Mouse (Mus musculus) spleen, adult 2 months (tissue): ENCODE data around the gene Klf2. TPM values are rescaled to one million over a fixed set of nuclear protein-coding genes. Genes with fewer than 3 reads are reported as not detected.

Experiments
- DNase-seq, 2 experiments: peaks; one replicate each; pipeline versions ENCODE4 v3.0.0 to v3.0.0-alpha.2; 2012 to 2021; ENCODE audit warnings: low spot score in 2 of 2, low read depth in 1 of 2
- H3K27ac ChIP-seq: fragments of 200-500 bp; 2 replicates; pipeline ENCODE4 v1.5.1; 2012; ENCODE audit warnings: low read length, inconsistent platforms; ENCODE audit not compliant: insufficient read depth
- H3K27me3 ChIP-seq: fragments of 200-500 bp; 2 replicates; pipeline ENCODE4 v1.6.1; 2012; ENCODE audit warnings: mild to moderate bottlenecking, moderate library complexity, low read length, inconsistent platforms; ENCODE audit not compliant: control insufficient read depth, insufficient read depth
- H3K36me3 ChIP-seq: fragments of 200-500 bp; 2 replicates; pipeline ENCODE4 v1.6.1; 2012; ENCODE audit warnings: mild to moderate bottlenecking, low read length, inconsistent platforms; ENCODE audit not compliant: control insufficient read depth, insufficient read depth
- H3K4me1 ChIP-seq: fragments of 200-500 bp; 2 replicates; pipeline ENCODE4 v1.6.1; 2011; ENCODE audit warnings: inconsistent platforms; ENCODE audit not compliant: control insufficient read depth, insufficient read depth, insufficient read length
- H3K4me3 ChIP-seq: fragments of 200-500 bp; 2 replicates; pipeline ENCODE4 v1.5.1; 2011; ENCODE audit warnings: mild to moderate bottlenecking, inconsistent platforms; ENCODE audit not compliant: insufficient read depth, insufficient read length; ENCODE audit errors: extremely low read depth
- CTCF ChIP-seq: fragments of 200-500 bp; IDR thresholded peaks from 2 replicates; pipeline ENCODE4 v1.5.1; 2011; ENCODE audit warnings: mild to moderate bottlenecking, inconsistent platforms; ENCODE audit not compliant: insufficient read depth, insufficient read length, insufficient replicate concordance; ENCODE audit errors: extremely low read depth
- POLR2A ChIP-seq: fragments of 200-500 bp; IDR thresholded peaks from 2 replicates; pipeline ENCODE4 v1.6.1; 2011; ENCODE audit warnings: low read depth, low read length, inconsistent platforms
- WGBS: fragments of 180-500 bp; shearing (Covaris S2); methylation state at CpG from one replicate; pipeline ENCODE4 v1.1.7; 2018; 5-methylcytosine and 5-hydroxymethylcytosine counted together
- polyA plus RNA-seq: library from polyadenylated mRNA; depleted of rRNA; stranded (reverse); fragments of >200 nt; gene quantifications from 2 replicates; pipeline ENCODE4 v1.2.3, GENCODE M21; 2012

Gene Klf2
- polyA plus RNA-seq, 1 experiment: 219 TPM

DNA sequence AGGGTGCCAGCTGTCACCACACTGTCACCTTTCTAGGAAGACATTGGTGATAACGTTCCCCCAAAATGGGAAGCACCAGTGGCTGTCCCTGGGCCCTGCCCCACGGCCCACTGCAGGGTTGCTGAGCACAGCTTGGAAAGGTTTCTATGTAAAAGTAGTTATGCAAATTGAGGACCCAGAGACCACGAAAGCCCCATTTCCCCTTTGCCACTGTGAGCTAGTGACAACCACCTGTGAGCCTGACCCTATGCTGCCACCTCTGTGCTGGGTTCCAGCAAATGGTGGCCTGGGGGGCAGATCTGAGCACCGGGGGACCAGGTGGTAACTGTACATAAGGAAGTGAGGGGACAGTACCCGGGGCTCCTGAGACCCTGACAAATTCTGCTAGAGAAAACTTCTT, 45.0 kb upstream of the Klf2 start:
- Histone ChIP-seq H3K36me3 (no peaks in the 10 kb centered on the region), H3K4me1 (peaks cover 52% of the 10 kb centered on the region; the same call in 1 of the 2 replicates), H3K4me3 (no peak overlapping the region), H3K27me3 (no peaks in the 10 kb centered on the region), H3K27ac (peak overlapping the region; percentile 97)
- no peak for TF ChIP-seq POLR2A
- no peak for TF ChIP-seq CTCF
- DNase-seq: peak; percentile 74 to 78
- 12% methylated on average over 5 of the region's 5 CpGs for WGBS

DNA sequence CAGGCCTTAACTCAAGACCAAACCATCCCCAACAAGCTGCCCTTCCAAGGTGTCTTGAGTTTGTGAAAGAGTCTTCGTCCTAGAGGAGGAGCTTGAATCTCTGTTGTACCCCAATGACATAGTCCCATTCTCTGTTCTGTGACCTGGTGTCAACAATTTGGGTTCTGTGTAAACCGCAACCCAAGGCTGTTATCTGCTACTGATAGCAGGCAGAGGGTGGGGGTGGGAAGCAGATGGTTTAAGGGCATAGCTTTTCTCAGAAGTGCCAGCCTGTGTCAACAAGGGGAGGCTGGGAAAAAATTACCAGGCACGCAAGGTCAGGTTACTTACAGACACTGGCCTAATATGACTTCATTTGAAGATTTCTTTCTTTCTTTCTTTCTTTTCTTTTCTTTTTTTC, 41.6 kb upstream of the Klf2 start:
- DNase-seq: no peak
- WGBS: 61% methylated on average over 3 of the region's 3 CpGs
- no peaks in the 10 kb centered on the region for H3K36me3 ChIP-seq
- no peaks in the 10 kb centered on the region for H3K27me3 ChIP-seq
- H3K27ac ChIP-seq: no peak overlapping the region
- no peak overlapping the region for H3K4me3 ChIP-seq
- peaks cover 36% of the 10 kb centered on the region; the same call in 1 of the 2 replicates for H3K4me1 ChIP-seq
- TF ChIP-seq POLR2A (no peak), CTCF (no peak)

DNA sequence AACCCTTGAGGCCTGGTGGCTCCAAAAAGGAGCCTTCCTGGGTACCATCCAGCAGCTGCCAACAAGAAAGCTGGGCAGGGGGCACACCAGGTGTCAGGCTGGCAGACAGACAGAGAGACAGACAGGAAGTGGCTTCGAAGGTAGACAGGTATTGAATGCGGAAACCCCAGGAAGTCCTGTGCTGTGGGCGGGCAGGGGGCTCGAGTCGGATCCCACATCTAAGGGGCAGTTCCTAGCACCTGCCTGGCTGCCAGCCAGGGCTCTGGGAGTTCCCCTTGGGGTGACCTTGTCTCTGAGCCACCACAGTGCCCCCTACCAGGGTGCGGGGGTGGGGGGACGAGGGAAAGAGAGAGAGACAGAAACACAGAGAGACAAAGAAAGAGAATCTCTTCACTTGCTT, 39.7 kb upstream of the Klf2 start:
- Histone ChIP-seq H3K36me3 (no peaks in the 10 kb centered on the region), H3K27ac (peak overlapping the region; percentile 18; the same call in 1 of the 2 replicates), H3K4me3 (no peak overlapping the region), H3K4me1 (peaks cover 22% of the 10 kb centered on the region; the same call in 1 of the 2 replicates), H3K27me3 (no peaks in the 10 kb centered on the region)
- TF ChIP-seq POLR2A (no peak), CTCF (no peak)
- WGBS: 20% methylated on average over 7 of the region's 7 CpGs
- peak in 1 of 2 experiments; percentile 62 for DNase-seq

DNA sequence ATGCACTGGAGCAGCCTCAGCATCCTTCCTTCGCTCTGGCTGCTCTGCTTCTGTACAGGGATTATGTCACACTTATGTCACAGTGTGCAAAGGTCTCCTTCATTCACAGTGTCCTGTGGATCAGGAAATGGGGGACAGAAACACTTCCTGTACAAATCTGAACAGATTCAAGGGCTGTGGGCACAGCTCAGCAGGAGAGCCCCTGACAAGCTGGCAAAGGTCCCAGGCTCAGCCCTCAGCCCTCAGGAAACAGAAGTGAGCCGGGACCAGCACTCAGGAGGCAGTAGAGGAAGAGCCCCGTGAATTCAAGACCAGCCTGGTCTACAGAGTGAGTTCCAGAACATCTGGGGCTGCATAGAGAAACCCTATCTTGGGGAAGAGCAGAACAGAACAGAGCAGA, 37.2 kb upstream of the Klf2 start:
- no peak overlapping the region for H3K4me3 ChIP-seq
- no peak for TF ChIP-seq POLR2A
- TF ChIP-seq CTCF: no peak
- no peak for DNase-seq
- no peaks in the 10 kb centered on the region for H3K27me3 ChIP-seq
- no peaks in the 10 kb centered on the region for H3K36me3 ChIP-seq
- WGBS: 23% methylated on average over 3 of the region's 3 CpGs
- peaks cover 14% of the 10 kb centered on the region; the same call in 1 of the 2 replicates for H3K4me1 ChIP-seq
- no peak overlapping the region for H3K27ac ChIP-seq

DNA sequence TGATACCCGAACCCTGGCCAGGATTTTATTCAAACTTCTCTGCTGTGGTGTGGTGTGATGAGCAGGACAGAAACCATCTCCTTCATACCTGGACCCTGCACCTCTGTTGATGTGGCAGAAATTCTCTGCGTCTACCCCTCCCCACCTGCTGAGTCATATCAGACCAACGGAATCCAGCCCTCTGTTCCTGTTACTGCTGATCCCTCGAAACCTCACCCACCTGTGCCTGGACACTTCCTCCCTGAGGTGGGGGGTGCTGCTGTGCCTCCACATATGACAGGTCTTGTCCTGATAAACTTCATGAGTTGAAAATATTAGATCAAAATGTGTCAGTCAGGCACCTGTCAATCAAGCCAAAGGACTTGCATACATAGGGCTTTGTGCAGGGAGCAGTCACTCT, 33.5 kb upstream of the Klf2 start:
- DNase-seq: no peak
- peaks cover 3% of the 10 kb centered on the region; the same call in 1 of the 2 replicates for H3K4me1 ChIP-seq
- H3K36me3 ChIP-seq: no peaks in the 10 kb centered on the region
- TF ChIP-seq POLR2A: no peak
- TF ChIP-seq CTCF: no peak
- no peak overlapping the region for H3K4me3 ChIP-seq
- 37% methylated on average over 4 of the region's 4 CpGs for WGBS
- H3K27ac ChIP-seq: no peak overlapping the region
- no peaks in the 10 kb centered on the region for H3K27me3 ChIP-seq

DNA sequence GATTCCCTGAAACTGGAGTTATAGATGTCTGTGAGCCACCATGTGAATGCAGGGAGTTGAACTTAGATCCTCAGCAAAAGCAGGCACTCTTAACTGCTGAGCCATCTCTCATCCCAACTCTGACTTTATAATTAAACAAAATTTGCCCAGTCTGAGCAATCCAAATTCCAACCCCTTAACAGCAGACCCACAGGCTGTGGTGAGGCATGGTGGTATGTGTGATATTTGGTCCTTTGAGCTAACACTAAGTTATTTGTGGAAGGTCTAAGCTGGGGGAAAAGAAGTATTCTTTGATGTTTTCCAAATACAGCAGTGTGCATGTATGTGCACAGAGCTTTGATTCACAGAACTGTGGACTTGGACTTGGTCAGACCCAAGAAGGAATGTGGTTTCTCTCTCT, 29.8 kb upstream of the Klf2 start:
- Histone ChIP-seq H3K27me3 (no peaks in the 10 kb centered on the region), H3K4me1 (peaks cover 5% of the 10 kb centered on the region; the same call in 1 of the 2 replicates), H3K27ac (no peak overlapping the region), H3K36me3 (no peaks in the 10 kb centered on the region), H3K4me3 (no peak overlapping the region)
- no peak for TF ChIP-seq CTCF
- TF ChIP-seq POLR2A: no peak
- no peak for DNase-seq

DNA sequence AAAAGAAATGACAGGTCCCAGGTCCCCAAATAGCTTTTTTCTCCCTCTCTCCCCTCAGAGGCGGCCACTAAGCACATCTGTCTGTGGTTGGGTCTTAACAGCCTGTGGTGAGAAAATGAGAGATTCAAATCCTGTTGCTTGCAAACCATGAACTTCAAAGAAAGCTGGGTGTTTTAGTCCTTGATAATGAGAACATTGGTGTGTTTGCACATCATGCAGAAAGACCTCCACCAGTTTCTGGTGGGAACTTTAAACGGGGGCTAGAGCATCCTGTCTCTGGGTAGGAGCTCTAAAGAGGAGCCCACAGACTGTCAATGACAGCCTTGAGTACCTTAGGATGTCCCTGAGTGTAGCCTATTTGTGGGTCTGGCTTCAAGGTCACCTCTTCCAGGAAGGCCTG, 27.7 kb upstream of the Klf2 start:
- peaks cover 10% of the 10 kb centered on the region for H3K4me1 ChIP-seq
- H3K4me3 ChIP-seq: no peak overlapping the region
- no peak overlapping the region for H3K27ac ChIP-seq
- no peak for TF ChIP-seq POLR2A
- no peak for TF ChIP-seq CTCF
- H3K36me3 ChIP-seq: no peaks in the 10 kb centered on the region
- H3K27me3 ChIP-seq: no peaks in the 10 kb centered on the region
- 11% methylated on average over 2 of the region's 2 CpGs for WGBS
- no peak for DNase-seq
